Mouse (Mus musculus) fat pad, adult 2 months (tissue): ENCODE measurements around the gene Cep85l.

Experiments used
- DNase-seq: peaks from one replicate; pipeline ENCODE4 v3.0.0-alpha.2; 2011; ENCODE audit warnings: low read depth, low spot score; ENCODE audit errors: extremely low read depth

The Cep85l gene

DNA sequence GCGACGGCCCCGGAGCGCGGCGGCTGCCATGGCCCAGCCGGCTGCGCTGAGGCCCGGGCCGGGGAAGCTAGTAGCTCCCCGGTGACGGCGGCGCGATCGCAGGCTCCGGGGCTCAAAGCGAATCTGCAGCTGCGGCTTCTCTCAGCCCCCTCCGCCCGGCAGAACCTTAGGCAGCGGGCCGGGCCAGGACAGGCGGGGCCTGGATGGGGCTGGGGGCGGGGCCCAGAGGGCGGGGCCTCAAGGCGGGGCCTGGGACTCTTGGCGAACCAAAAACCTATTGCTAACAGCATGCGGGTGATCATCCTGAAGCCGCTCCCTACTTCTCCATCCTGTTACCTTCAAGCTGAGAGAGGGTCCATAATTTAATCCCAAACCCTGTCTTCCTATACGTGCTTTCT is at the start of gene Cep85l:
TSS of gene Cep85l (minus strand) at position 239 of the 398 bp plus-strand sequence.
- DNase-seq = no peak

GRCm38 (mm10) chr10:53428695-53429447 is 49.1 kb upstream of the Cep85l start:
- DNase-seq = no peak

- no peak for DNase-seq
These were observed 46.8 kb upstream of the Cep85l start for GRCm38 (mm10) chr10:53426524-53426923.

- no peak for DNase-seq
These were observed 43.3 kb upstream of the Cep85l start for GRCm38 (mm10) chr10:53423091-53423490.

- no peak for DNase-seq
These were observed 42.5 kb upstream of the Cep85l start for GRCm38 (mm10) chr10:53422206-53422605.

DNA sequence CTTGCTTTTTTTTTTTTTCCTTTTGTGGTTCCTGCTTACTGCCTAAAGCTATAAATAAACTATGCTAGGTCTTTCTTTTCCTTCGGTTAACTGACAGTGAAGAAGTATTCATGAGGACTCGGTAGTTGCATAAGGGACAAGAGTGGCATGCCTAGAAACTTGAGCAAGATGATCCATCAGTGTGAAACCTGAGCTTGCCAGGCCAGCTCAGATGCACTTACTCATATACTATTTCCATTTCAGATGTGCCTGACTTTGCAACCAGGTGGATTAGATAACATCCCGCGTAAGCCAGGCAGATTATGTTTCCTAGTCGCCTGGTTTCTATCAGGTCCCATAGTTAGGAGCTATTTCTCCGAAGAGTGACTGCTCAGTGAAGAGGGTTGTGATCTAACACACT is 41.9 kb upstream of the Cep85l start:
- DNase-seq = peak; percentile 61

DNA sequence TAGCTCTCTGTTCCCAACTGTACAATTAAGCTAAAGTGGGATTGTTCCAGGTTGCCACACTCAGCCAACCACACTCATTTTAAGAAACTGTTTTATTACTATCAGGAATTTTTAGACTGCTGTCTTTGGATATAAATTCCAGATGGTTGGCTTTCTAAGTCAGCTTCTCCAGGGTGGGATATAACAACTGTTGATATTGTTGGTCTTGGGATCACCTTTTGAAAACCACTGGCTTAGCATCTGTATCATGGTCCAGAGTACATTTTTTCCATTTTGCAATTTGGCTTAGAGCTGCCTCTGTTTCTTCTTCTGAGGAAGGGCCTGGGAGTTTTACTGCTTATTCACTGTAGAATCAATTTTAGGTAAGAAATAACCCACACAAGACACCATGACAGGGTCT is 40.3 kb upstream of the Cep85l start:
- no peak for DNase-seq

- no peak for DNase-seq
These were observed 39.6 kb upstream of the Cep85l start for GRCm38 (mm10) chr10:53419139-53419935.

GRCm38 (mm10) chr10:53417015-53417414 is 37.3 kb upstream of the Cep85l start:
- DNase-seq = no peak

DNA sequence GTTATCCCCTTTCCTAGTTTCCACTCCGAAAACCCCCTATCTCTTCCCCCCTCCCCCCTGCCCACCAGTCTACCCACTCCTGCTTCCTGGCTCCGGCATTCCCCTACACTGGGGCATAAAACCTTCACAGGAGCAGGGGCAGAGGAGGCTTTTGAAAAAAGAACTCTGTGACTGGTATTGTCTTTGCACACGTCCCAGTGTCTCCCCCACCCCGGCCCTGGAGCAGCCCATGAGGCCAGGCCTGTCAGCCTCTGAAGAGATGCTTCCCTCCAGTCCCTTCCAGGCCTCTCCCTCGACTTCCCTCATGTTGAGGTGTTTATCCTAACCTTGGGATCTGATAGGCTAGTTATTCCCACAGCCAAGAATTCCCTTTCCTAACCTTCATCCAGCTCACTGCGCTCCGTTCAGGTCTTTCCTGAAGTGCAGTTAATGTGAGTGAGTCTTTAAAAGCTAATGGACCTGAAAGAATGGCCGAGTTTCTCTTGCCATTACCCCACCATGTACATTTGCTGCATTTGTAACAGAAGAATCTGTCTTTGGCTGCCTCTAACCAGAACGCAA is 36.5 kb upstream of the Cep85l start:
- no peak for DNase-seq

DNA sequence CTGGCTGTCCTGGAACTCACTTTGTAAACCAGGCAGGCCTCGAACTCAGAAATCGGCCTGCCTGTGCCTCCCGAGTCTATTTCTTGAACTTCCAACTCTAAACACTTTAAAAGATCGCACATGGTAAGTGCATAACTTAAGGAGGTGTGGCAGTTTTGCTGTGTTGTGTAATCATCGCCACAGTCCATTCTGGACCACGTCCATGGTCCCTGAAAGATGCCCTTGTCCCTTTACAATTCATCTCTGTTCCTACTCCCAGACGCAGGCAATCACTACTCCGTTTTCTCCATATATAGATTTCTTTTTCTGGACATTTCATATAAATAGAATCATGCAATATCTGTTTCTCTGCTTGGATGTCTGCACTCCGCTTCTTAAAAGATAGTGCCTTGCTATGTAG is 35.5 kb upstream of the Cep85l start:
- no peak for DNase-seq

- no peak for DNase-seq
These were observed 34.6 kb upstream of the Cep85l start for GRCm38 (mm10) chr10:53414092-53415085.

DNA sequence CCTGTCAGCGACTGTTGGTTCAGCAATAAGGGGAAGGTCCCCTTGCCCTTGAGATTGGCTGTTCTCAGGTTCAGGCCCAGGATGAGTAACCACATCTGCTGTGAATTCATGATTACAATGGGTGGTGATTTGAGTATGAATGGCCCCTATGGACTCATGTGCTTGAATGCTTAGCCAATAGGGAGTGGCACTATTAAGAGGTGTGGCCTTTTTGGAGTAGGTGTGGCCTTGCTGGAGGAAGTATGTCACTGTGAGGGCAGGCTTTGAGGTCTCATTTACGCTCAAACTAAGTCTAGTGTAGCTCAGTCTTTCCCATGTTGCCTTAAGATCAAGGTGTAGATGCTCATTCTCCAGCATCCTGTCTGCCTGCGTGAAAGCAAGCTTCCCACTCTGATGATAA is 33.2 kb upstream of the Cep85l start:
- no peak for DNase-seq

DNA sequence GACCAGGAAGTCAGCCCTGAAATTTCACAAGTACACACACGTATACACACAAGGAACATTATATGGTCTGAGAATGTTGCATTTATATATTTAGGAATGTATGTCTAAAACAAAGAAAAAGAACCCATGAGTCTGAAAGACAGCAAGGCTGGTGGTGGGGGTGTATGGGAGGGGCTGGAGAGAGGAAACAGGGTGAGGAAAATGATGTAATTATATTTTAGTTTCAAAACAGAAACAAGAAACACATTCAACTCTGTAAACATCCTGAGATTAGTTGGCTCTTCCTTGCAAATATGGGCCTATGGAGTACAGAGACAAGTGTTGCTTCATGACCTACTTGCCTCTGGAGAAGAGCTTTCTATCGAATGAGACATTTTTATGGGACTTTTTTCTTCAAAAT is 32.4 kb upstream of the Cep85l start:
- no peak for DNase-seq

DNA sequence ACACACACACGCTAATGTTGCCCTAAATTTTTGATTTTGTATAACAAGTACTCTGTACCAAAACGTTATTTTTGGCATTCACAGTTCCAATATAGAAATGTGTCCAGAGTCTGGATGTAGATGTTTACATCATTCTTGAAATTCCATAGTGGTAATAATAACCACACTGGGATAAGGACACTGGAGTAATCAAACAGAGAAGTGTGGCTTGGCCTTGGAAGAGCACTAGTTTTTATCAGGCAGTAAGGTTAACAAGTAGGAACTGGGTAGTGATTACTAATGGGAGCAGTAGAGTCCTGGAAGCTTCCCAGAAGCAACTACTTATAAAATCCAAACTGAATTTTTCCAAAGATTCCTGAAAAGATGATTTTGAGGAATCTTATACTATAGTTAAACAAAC is 31.1 kb upstream of the Cep85l start:
- DNase-seq = no peak

- DNase-seq = no peak
These were observed 27.7 kb upstream of the Cep85l start for GRCm38 (mm10) chr10:53407422-53407821.

DNA sequence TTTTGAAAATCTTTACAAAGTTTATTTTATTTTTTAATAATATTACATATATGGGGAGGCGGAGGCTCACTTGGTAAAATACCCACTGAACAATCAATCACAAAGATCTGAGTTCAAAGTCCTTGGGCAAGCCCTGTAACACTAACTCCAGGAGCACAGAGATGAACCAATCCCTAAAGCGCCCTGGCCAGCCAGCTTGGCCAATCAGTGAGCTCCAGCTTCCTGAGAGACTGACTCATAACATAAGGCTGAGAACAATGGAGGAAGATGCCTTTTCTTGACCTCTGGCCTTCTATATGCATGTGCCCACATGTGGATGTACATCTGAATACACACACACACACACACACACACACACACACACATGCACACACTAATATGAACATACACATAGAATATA is 27.1 kb upstream of the Cep85l start:
- DNase-seq = no peak

GRCm38 (mm10) chr10:53402293-53402692 is 22.5 kb upstream of the Cep85l start:
- DNase-seq = no peak

DNA sequence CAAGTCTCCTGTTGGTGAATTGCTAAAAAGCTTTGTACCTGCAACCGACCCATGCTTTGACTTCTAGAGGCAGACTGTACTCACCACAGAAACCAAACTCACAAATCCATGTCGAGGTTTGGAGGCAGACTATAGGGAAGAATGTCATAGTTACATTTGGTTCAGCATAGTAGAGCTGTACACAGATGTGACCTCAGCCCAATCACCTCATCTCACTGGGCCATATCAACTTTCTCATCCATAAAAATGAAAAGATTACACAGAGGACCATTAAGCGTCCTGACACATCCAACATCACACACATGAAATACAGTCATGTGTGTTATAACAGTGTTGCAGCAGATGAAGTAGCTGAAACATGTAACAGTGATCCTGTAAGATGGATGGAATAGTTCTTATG is 19.3 kb upstream of the Cep85l start:
- no peak for DNase-seq

GRCm38 (mm10) chr10:53398540-53398902 is 18.8 kb upstream of the Cep85l start:
- DNase-seq = no peak
